Mouse (Mus musculus) midbrain, embryonic 13.5 days (tissue): Measurements from ENCODE around the gene B4galnt4. TPM values are rescaled to one million over a fixed set of nuclear protein-coding genes. Genes with fewer than 3 reads are reported as not detected.

ENCODE experiments used
- ATAC-seq: fragments of 200-750 bp; cut with Nextera tagmentation; 2 replicates; pipeline ENCODE4 v1.8.0; 2017; ENCODE audit warnings: mild to moderate bottlenecking, moderate TSS enrichment, moderate library complexity
- H3K27ac ChIP-seq: fragments of 300-500 bp; sonication (generic); 2 replicates; pipeline ENCODE4 v1.5.1; 2015; ENCODE audit warnings: inconsistent platforms, mild to moderate bottlenecking, moderate library complexity
- H3K27me3 ChIP-seq: fragments of 300-500 bp; sonication (generic); 2 replicates; pipeline ENCODE4 v1.6.1; 2015; ENCODE audit warnings: mild to moderate bottlenecking, inconsistent platforms
- H3K36me3 ChIP-seq: fragments of 300-500 bp; sonication (generic); 2 replicates; pipeline ENCODE4 v1.6.1; 2015; ENCODE audit warnings: mild to moderate bottlenecking, inconsistent platforms
- H3K4me1 ChIP-seq: fragments of 300-500 bp; sonication (generic); replicated peaks from 2 replicates; pipeline ENCODE4 v1.6.1; 2015; ENCODE audit warnings: inconsistent platforms
- H3K4me2 ChIP-seq: fragments of 300-500 bp; sonication (generic); replicated peaks from 2 replicates; pipeline ENCODE4 v1.6.1; 2015; ENCODE audit warnings: moderate library complexity, mild to moderate bottlenecking, inconsistent platforms
- H3K4me3 ChIP-seq: fragments of 300-500 bp; sonication (generic); replicated peaks from 2 replicates; pipeline ENCODE4 v1.5.1; 2015; ENCODE audit warnings: mild to moderate bottlenecking, inconsistent platforms
- H3K9ac ChIP-seq: fragments of 300-500 bp; sonication (generic); replicated peaks from 2 replicates; pipeline ENCODE4 v1.6.1; 2015; ENCODE audit warnings: mild to moderate bottlenecking, inconsistent platforms
- H3K9me3 ChIP-seq: fragments of 300-500 bp; sonication (generic); 2 replicates; pipeline ENCODE4 v1.6.1; 2016; ENCODE audit warnings: mild to moderate bottlenecking, inconsistent platforms
- WGBS: fragments of 180-500 bp; shearing (Covaris S2); methylation state at CpG from one replicate; pipeline ENCODE4 v1.1.7; 2015; 5-methylcytosine and 5-hydroxymethylcytosine counted together
- polyA plus RNA-seq: library from polyadenylated mRNA; unstranded; fragments of >200 nt; fragmentation: Nextera tagmentation; extraction: Ambion mirVana; gene quantifications from 2 replicates; pipeline ENCODE4 v1.2.1, GENCODE M21; 2015

Gene B4galnt4
- polyA plus RNA-seq, 1 experiment from 2014 or later: 48.3 TPM

DNA sequence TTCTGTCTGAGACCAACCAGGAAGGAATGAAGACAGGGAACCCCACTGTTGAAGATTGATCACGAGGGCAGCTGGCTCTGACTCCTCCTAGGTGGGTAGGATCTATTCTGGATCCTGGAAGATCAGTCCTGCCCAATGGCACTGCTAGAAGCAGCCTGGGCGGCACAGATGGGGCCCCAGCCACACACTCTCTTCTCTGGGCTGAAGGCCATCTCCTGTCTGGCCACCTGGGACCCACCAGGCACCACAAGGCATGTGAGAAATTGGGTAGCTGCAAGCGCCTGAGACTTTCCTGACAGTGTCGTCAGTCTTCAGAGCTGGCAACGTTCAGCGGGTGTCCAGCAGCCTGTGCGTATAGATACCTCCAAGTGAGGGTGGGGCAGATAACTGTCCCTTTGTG, 1.6 kb downstream of the B4galnt4 start:
- H3K4me3 ChIP-seq: peak overlapping the region; percentile 92

DNA sequence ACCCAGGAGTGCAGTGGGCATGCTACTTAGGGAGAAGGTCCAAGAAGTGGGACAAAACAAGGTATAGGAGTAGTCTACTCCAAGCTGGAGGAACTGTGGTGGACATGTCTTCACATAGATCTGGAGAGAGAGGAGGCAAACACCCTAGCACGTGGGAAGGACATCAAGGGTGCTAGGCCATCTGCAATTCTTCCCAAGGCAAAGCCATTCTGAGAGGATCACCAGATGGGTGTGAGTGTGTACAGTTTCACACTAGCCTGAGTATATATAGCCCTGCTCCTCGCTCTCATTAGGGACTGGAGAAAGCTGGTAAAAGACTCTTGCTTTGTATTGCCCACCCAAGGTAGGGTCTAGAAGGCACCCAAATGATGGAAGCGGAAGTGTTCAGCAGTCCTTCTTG, 2.4 kb downstream of the B4galnt4 start:
- H3K27me3 ChIP-seq: no peaks in the 10 kb centered on the region
- H3K27ac ChIP-seq: no peak overlapping the region
- no peak overlapping the region for H3K4me3 ChIP-seq
- no peak overlapping the region for H3K9ac ChIP-seq
- ATAC-seq: no peak
- peaks cover 29% of the 10 kb centered on the region for H3K4me1 ChIP-seq
- no peaks in the 10 kb centered on the region for H3K9me3 ChIP-seq
- H3K36me3 ChIP-seq: peaks cover 53% of the 10 kb centered on the region
- no peak overlapping the region for H3K4me2 ChIP-seq
- 99% methylated on average over 3 of the region's 3 CpGs for WGBS

More for the DNA sequence above, 1.6 kb downstream of the B4galnt4 start:
- Histone ChIP-seq H3K4me1 (peaks cover 29% of the 10 kb centered on the region), H3K9me3 (no peaks in the 10 kb centered on the region), H3K27ac (no peak overlapping the region), H3K27me3 (no peaks in the 10 kb centered on the region), H3K36me3 (peaks cover 45% of the 10 kb centered on the region), H3K4me2 (peak overlapping the region; percentile 74), H3K9ac (no peak overlapping the region; the same call in 1 of the 2 replicates)
- 95% methylated on average over 7 of the region's 7 CpGs for WGBS
- ATAC-seq: no peak

DNA sequence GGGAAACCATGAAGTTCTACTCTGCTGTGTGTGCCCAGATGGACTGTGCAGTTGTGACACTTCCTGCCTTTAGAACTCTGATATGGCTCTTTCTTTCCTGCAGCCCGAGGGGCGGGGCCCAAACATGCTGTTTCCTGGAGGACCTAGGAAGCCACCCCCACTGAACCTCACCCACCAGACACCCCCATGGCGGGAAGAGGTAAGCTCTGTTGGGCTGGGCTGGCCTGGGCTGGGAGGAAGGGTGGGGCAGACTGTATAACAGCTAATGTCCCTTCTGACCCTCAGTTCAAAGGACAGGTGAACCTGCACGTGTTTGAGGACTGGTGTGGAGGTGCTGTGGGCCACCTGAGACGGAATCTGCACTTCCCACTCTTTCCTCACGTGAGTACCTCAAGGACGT, 3.3 kb downstream of the B4galnt4 start:
- H3K4me1 ChIP-seq: peaks cover 29% of the 10 kb centered on the region
- ATAC-seq: no peak
- no peaks in the 10 kb centered on the region for H3K9me3 ChIP-seq
- no peak overlapping the region for H3K27ac ChIP-seq
- no peaks in the 10 kb centered on the region for H3K27me3 ChIP-seq
- H3K4me3 ChIP-seq: no peak overlapping the region
- peaks cover 59% of the 10 kb centered on the region for H3K36me3 ChIP-seq
- WGBS: 90% methylated on average over 7 of the region's 7 CpGs
- H3K4me2 ChIP-seq: no peak overlapping the region
- H3K9ac ChIP-seq: no peak overlapping the region

DNA sequence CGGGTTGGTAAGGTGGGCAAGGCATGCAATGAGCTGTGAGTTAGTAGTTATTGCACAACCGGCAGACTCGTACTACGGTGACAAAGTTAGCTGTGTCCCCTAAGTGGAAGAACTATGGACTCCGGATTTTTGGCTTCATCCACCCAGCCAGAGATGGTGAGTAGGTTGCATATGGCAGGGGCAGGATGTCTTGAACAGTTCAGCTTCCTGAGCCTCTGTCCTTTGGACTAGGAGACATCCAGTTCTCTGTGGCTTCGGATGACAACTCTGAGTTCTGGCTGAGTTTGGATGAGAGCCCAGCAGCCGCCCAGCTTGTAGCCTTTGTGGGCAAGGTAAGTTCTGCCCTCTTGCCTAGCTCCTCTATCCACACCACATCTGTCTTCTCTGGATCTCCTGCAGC, 3.7 kb downstream of the B4galnt4 start:
- Histone ChIP-seq H3K4me3 (no peak overlapping the region), H3K9me3 (no peaks in the 10 kb centered on the region), H3K4me2 (no peak overlapping the region), H3K27ac (no peak overlapping the region), H3K27me3 (no peaks in the 10 kb centered on the region; the same call in 1 of the 2 replicates), H3K4me1 (peaks cover 29% of the 10 kb centered on the region), H3K36me3 (peaks cover 59% of the 10 kb centered on the region), H3K9ac (no peak overlapping the region)
- WGBS: 93% methylated on average over 7 of the region's 7 CpGs
- no peak for ATAC-seq

DNA sequence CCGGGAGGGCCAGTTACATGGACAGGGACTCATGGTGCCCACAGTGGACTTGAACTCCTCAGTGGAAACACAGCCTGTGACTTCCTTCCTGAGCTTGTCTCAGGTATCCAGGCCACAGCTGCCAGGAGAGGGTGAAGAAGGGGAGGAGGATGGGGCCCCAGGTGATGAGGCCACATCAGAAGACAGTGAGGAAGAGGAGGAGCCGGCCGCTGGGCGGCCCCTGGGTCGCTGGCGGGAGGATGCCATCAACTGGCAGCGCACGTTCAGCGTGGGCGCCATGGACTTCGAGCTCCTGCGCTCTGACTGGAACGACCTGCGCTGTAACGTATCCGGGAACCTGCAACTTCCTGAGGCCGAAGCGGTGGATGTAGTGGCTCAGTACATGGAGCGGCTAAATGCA, 7.4 kb downstream of the B4galnt4 start:
- Histone ChIP-seq H3K27me3 (peaks cover 15% of the 10 kb centered on the region), H3K27ac (no peak overlapping the region), H3K4me2 (no peak overlapping the region), H3K9me3 (no peaks in the 10 kb centered on the region), H3K4me1 (peaks cover 19% of the 10 kb centered on the region), H3K36me3 (peaks cover 61% of the 10 kb centered on the region), H3K9ac (no peak overlapping the region), H3K4me3 (no peak overlapping the region)
- no peak for ATAC-seq
- WGBS: 89% methylated on average over 19 of the region's 19 CpGs

DNA sequence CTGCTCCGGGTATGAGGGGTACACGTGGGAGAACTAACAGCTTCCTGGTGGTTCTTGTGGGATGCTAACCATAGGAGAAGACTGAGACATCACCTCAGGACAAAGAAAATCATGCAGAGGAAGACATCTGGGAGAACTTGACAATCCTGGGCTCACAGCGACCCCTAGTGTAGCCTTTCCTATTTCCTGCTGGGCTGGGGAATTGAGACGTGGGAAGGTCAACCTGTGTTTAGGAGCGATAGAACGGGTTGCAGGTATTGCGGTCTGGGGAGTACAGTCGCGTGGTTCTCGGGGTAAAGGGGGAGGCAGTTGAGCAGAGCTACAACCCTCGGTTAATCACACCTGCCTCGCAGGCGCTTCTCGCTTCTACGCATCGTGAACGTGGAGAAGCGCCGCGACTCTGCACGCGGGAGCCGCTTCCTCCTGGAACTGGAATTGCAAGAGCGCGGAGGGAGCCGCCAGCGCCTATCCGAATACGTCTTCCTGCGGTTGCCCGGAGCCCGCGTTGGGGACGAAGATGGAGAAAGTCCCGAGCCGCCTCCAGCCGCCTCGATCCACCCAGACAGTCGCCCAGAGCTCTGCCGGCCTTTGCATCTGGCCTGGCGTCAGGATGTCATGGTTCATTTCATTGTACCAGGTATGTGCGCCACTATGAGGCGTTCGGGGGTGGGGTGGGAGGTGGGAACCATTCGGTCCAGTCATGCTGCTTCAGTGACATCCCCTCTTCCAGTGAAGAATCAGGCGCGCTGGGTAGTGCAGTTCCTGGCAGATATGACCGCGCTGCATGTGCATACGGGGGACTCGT, 9.4 kb downstream of the B4galnt4 start:
- no peaks in the 10 kb centered on the region for H3K9me3 ChIP-seq

DNA sequence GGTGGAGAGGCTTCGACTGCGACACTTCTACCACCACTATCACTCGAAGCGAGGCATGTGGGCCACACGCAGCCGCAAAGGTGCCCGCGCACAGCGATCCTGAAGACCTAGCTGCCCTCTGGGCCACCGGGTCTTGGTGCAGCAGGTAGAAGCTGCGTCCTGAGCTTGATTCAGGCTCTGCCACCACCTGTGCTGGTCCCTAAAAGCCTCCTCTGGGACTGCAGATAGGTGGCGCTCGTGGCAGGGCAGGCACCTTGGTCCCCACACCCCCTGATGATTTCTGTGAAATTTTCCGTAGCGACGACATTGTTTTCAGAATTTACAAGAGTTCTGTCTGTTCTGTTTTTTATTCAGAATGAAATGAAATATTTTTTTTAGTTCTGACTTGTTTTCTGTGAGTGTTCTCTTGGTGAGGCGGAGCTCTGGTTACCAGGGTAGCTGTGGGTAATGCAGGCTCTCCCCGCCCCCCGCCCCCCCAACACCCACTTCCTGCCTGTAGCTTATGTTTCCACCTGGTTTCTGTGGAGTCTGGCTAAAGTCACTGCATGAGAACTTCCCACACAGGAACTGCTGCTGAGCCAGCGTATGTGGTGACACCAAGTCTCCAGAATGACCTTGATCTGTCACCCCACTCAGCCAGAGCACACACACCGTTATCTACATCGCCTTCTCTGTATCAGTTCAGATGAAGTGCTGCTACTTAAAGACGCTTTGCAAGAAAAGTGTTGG, 11.3 kb downstream of the B4galnt4 start:
- Histone ChIP-seq H3K4me1 (peaks cover 19% of the 10 kb centered on the region), H3K4me2 (no peak overlapping the region), H3K9me3 (no peaks in the 10 kb centered on the region), H3K36me3 (peaks cover 23% of the 10 kb centered on the region), H3K9ac (no peak overlapping the region), H3K27me3 (peaks cover 15% of the 10 kb centered on the region), H3K4me3 (no peak overlapping the region), H3K27ac (no peak overlapping the region)
- WGBS: 41% methylated on average over 23 of the region's 23 CpGs
- no peak for ATAC-seq

More for the DNA sequence above, 9.4 kb downstream of the B4galnt4 start:
- Histone ChIP-seq H3K4me1 (peaks cover 19% of the 10 kb centered on the region), H3K4me2 (peak overlapping the region; percentile 68), H3K36me3 (peaks cover 42% of the 10 kb centered on the region), H3K4me3 (peak overlapping the region; percentile 40), H3K9ac (peak overlapping the region; percentile 69), H3K27ac (peak overlapping the region; percentile 86), H3K27me3 (peaks cover 15% of the 10 kb centered on the region)
- 2% methylated on average over 51 of the region's 51 CpGs for WGBS
- peak; percentile 74 for ATAC-seq

DNA sequence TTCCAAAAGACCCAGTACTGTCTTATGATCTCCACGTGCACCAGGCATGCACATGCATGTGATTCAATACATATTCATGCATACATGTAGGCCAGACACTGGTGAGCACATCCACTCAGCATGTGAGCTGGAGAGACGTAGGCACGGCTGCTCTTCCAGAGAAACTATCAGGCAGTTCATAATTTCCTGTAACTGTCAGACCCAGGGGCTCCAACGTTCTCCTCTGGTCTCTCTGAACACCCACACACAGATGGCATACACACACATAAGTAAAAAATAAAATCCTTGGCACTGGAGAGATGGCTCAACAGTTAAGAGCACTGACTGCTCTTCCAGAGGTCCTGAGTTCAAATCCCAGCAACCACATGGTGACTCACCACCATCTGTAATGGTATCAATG, 12.9 kb downstream of the B4galnt4 start:
- peaks cover 19% of the 10 kb centered on the region for H3K4me1 ChIP-seq
- ATAC-seq: no peak
- H3K4me2 ChIP-seq: no peak overlapping the region
- H3K9me3 ChIP-seq: no peaks in the 10 kb centered on the region
- H3K27me3 ChIP-seq: peaks cover 15% of the 10 kb centered on the region
- H3K27ac ChIP-seq: no peak overlapping the region
- WGBS: 85% methylated on average over 4 of the region's 4 CpGs
- H3K4me3 ChIP-seq: no peak overlapping the region
- H3K9ac ChIP-seq: no peak overlapping the region
- peaks cover 7% of the 10 kb centered on the region; the same call in 1 of the 2 replicates for H3K36me3 ChIP-seq

DNA sequence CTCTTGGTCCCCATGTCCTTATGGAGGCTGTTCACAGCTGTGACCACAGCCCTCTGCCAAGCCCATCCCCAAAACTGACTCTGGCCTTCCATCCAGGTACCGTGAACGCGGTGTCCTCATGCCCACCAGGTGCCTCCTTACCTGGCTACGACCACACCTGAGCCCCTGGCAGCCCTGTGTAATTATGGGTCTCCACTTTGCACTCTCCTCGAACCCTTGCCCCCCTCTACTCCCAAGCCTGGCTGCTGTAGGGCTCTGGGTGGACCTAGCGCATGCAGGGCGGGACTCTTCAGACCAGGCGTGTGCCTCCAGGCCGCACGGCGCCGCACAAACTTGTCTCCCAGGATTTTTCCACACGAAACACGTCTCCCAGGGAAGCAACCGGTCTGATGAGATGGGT, 16.9 kb downstream of the B4galnt4 start, which contains the start of gene Pkp3:
TSS of gene Pkp3 (plus strand) at position 378 of the 400 bp plus-strand sequence.
- H3K27me3 ChIP-seq: peaks cover 12% of the 10 kb centered on the region
- H3K36me3 ChIP-seq: no peaks in the 10 kb centered on the region
- H3K4me1 ChIP-seq: no peaks in the 10 kb centered on the region
- H3K9ac ChIP-seq: no peak within 1 kb of the TSS
- WGBS: 92% methylated on average over 15 of the region's 15 CpGs
- H3K27ac ChIP-seq: no peak within 1 kb of the TSS
- H3K9me3 ChIP-seq: no peaks in the 10 kb centered on the region
- no peak within 1 kb of the TSS for H3K4me2 ChIP-seq
- ATAC-seq: no peak
- H3K4me3 ChIP-seq: no peak within 1 kb of the TSS

DNA sequence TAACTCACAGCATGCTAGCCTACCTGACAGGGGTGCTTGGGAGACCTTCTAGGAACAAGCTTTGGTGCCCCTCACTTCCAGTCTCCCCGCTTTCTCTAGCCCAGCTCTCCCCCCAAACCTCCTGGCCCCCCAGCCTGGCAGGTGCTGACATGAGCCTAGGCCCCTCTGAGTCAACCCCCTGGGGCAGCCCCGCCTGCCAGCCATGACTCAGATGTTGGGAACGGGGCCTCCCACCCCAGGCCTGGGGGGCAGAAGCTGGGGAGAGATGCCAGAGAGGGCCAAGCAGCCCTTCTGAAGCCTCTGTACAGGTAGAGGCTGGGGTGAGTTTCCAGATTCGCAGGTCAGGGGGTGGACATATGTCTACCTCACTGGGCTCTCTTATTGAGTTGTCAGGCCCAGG, 18.0 kb downstream of the B4galnt4 start:
- no peaks in the 10 kb centered on the region for H3K4me1 ChIP-seq
- no peak overlapping the region for H3K27ac ChIP-seq
- no peak for ATAC-seq
- 80% methylated on average over 4 of the region's 4 CpGs for WGBS
- H3K9ac ChIP-seq: no peak overlapping the region
- no peaks in the 10 kb centered on the region for H3K9me3 ChIP-seq
- peaks cover 12% of the 10 kb centered on the region for H3K27me3 ChIP-seq
- H3K4me2 ChIP-seq: no peak overlapping the region
- no peaks in the 10 kb centered on the region for H3K36me3 ChIP-seq
- no peak overlapping the region for H3K4me3 ChIP-seq

DNA sequence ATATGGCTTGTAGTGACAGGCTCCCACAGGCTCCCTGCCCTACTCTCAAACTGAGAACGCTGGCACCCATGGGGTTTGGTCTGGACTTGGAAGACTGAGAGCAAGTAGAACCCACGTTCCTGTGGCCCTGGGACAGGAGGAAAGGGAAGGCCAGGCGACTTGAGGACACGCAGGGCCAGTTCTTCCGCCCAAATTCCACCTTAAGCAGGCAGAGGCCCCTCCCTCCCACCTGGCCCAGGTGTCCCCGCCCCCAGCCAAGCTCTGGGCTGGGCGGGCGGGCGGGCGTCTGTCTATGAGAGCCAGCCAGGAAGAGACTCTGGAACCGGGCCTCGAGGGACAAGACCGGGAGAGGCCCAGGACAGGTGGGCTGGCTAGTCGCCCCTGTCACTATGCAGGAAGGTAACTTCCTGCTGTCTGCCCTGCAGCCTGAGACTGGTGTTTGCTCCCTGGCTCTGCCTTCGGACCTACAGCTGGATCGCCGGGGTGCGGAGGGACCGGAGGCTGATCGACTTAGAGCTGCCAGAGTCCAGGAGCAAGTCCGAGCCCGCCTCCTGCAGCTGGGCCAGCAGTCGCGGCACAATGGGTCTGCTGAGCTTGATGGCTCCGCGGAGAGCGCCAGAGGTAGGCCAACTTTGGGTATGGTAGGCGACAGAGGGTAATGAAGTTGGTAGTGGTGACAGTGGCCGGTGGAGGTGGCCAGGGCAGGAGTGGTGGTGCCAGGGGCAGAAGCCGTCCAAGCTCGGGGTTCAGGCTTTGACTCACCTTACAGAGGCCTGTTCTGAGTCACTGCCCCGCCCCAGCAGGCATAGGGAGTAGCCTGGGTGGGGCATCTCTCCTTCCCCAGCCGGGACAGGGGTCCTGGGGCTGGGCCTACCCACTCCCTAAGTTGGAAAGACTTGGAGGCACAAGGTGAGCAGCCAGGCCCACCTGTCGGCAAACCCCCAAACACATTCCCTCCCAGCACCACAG, 18.9 kb downstream of the B4galnt4 start:
- Histone ChIP-seq H3K27me3 (peaks cover 12% of the 10 kb centered on the region), H3K9ac (no peak overlapping the region), H3K4me1 (no peaks in the 10 kb centered on the region), H3K27ac (no peak overlapping the region), H3K4me2 (no peak overlapping the region), H3K36me3 (no peaks in the 10 kb centered on the region), H3K4me3 (no peak overlapping the region), H3K9me3 (no peaks in the 10 kb centered on the region)
- 26% methylated on average over 34 of the region's 34 CpGs for WGBS
- ATAC-seq: no peak
